Mouse (Mus musculus) forebrain, embryonic 13.5 days (tissue): Measurements from ENCODE around the gene Scrt2. TPM values are rescaled to one million over a fixed set of nuclear protein-coding genes. Genes with fewer than 3 reads are reported as not detected.
A peak's percentile ranks its signal among the peaks of the same experiment; 100 is the strongest.
"Not testable (repeated sequence)": the region's sequence is repeated elsewhere in the genome, so short reads cannot be mapped to it uniquely, and the experiment has no call there.

ENCODE experiments used
- ATAC-seq: fragments of 200-750 bp; cut with Nextera tagmentation; 2 replicates; pipeline ENCODE4 v1.8.0; 2017
- H3K27ac ChIP-seq: fragments of 300-500 bp; sonication (generic); 2 replicates; pipeline ENCODE4 v1.5.1; 2015; ENCODE audit warnings: inconsistent platforms, mild to moderate bottlenecking, moderate library complexity
- H3K27me3 ChIP-seq: fragments of 300-500 bp; sonication (generic); 2 replicates; pipeline ENCODE4 v1.6.1; 2015; ENCODE audit warnings: mild to moderate bottlenecking, inconsistent platforms
- H3K36me3 ChIP-seq: fragments of 300-500 bp; sonication (generic); 2 replicates; pipeline ENCODE4 v1.6.1; 2015; ENCODE audit warnings: mild to moderate bottlenecking, inconsistent platforms; ENCODE audit not compliant: poor library complexity, severe bottlenecking
- H3K4me1 ChIP-seq: fragments of 300-500 bp; sonication (generic); 2 replicates; pipeline ENCODE4 v1.6.1; 2015; ENCODE audit warnings: inconsistent platforms
- H3K4me2 ChIP-seq: fragments of 300-500 bp; sonication (generic); 2 replicates; pipeline ENCODE4 v1.6.1; 2015; ENCODE audit warnings: inconsistent platforms, mild to moderate bottlenecking, moderate library complexity
- H3K4me3 ChIP-seq: fragments of 300-500 bp; sonication (generic); 2 replicates; pipeline ENCODE4 v1.5.1; 2015; ENCODE audit warnings: mild to moderate bottlenecking, inconsistent platforms
- H3K9ac ChIP-seq: fragments of 300-500 bp; sonication (generic); 2 replicates; pipeline ENCODE4 v1.6.1; 2015; ENCODE audit warnings: mild to moderate bottlenecking, inconsistent platforms
- H3K9me3 ChIP-seq: fragments of 300-500 bp; sonication (generic); replicated peaks from 2 replicates; pipeline ENCODE4 v1.6.1; 2016; ENCODE audit warnings: inconsistent platforms
- WGBS: fragments of 180-500 bp; shearing (Covaris S2); methylation state at CpG from one replicate; pipeline ENCODE4 v1.1.7; 2015; 5-methylcytosine and 5-hydroxymethylcytosine counted together
- polyA plus RNA-seq: library from polyadenylated mRNA; unstranded; fragments of >200 nt; fragmentation: Nextera tagmentation; extraction: Ambion mirVana; gene quantifications from 2 replicates; pipeline ENCODE4 v1.2.1, GENCODE M21; 2015

The Scrt2 gene
- polyA plus RNA-seq, 1 experiment from 2014 or later = 19.9 TPM

DNA sequence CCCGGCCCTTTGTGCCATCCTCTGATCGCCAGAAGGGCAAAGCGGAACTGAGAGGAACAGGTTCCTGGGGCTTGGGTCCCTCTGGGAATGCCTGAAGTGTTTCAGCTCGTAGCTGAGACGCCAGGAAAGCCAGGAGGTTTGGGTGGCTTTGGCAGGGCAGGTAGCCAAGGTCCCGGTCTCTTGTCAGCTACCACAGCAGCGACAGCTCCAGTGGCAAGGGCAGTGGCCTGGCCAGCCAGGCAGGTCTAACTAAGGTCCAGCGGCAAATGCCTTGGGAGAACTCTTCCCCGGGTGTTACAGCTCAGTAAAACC, 24.1 kb upstream of the Scrt2 start:
- H3K36me3 ChIP-seq = no peaks in the 10 kb centered on the region
- no peaks in the 10 kb centered on the region for H3K9me3 ChIP-seq
- WGBS = 73% methylated on average over 9 of the region's 9 CpGs
- peaks cover 40% of the 10 kb centered on the region for H3K27me3 ChIP-seq
- ATAC-seq = no peak
- no peak overlapping the region for H3K9ac ChIP-seq
- H3K4me2 ChIP-seq = no peak overlapping the region
- H3K4me1 ChIP-seq = peaks cover 36% of the 10 kb centered on the region
- no peak overlapping the region for H3K27ac ChIP-seq
- H3K4me3 ChIP-seq = no peak overlapping the region

DNA sequence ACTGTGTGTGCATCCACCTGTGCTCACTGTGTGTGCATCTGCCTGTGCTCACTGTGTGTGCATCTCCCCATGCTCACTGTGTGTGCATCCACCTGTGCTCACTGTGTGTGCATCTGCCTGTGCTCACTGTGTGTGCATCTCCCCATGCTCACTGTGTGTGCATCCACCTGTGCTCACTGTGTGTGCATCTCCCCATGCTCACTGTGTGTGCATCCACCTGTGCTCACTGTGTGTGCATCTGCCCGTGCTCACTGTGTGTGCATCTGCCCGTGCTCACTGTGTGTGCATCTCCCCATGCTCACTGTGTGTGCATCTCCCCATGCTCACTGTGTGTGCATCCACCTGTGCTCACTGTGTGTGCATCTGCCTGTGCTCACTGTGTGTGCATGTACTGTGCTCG, 18.5 kb upstream of the Scrt2 start:
- H3K9me3 ChIP-seq, ATAC-seq: not testable (repeated sequence)

DNA sequence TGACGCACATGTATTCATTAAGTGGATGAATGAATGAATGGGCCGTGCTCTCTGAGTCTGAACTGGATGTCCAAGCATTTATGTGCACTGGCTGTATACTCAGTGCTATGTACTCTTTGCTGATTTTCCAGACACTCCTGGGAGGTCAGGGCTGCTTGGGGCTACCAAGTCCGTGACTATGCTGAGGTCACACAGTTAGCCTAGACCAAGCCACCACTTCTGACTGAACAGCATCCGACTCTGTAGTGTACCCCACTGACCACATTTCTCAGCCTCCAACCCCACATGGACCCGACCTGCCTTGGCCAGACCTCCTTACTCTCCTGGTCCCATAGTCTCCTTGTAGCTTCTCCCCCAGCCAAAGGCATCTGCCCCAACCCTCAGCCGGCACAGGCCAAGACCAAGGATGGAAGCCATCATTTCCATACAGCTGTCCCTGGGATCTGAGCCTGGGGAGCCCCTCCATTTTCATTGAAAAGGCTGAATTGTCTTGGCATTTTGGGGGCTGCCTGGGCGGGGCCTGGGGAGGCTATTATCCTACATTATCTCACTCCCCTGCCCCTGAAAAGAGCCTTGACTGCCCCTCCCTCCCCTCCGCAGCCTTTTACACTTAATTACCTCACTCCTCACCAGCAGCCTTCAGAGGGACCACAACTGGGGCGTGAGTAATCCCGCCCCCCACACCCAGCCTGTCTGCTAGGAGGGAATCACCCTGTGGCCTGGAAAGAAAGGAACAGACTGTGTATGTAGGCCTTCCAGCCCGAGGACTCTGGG, 12.5 kb upstream of the Scrt2 start:
- Histone ChIP-seq H3K4me2 (peak overlapping the region; percentile 22), H3K9ac (peak overlapping the region; percentile 28)

More for the DNA sequence above, 18.5 kb upstream of the Scrt2 start:
- H3K4me3 ChIP-seq, H3K9ac ChIP-seq, H3K36me3 ChIP-seq, H3K27me3 ChIP-seq, H3K27ac ChIP-seq, H3K4me2 ChIP-seq: not testable (repeated sequence)
- 88% methylated on average over 3 of the region's 3 CpGs for WGBS
- H3K4me1 ChIP-seq = peaks cover 12% of the 10 kb centered on the region

DNA sequence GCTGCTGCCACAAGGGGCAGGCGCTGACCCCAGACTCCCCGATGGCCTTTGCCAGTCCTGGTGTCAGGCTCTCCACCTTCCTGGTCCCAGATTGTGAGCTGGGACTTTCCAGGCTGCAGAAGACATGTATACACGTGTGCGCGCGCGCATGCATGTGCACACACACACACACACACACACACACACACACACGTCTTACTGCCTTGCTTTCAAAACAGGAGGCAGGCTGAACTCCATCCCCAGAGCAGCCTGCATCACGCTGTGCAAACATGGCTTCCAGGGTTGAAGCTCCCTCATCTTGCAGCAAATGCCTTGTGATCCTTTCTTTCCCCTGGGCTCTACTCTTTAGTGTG, 11.9 kb upstream of the Scrt2 start:
- no peaks in the 10 kb centered on the region for H3K27me3 ChIP-seq
- no peaks in the 10 kb centered on the region for H3K36me3 ChIP-seq
- peak overlapping the region; percentile 28; the same call in 1 of the 2 replicates for H3K9ac ChIP-seq
- 23% methylated on average over 9 of the region's 9 CpGs for WGBS
- H3K9me3 ChIP-seq = no peaks in the 10 kb centered on the region
- H3K4me1 ChIP-seq = peaks cover 21% of the 10 kb centered on the region
- peak; percentile 59 for ATAC-seq
- peak overlapping the region; percentile 22; the same call in 1 of the 2 replicates for H3K4me2 ChIP-seq
- H3K4me3 ChIP-seq = no peak overlapping the region
- H3K27ac ChIP-seq = peak overlapping the region; percentile 90

More for the DNA sequence above, 12.5 kb upstream of the Scrt2 start:
- peaks cover 21% of the 10 kb centered on the region for H3K4me1 ChIP-seq
- no peaks in the 10 kb centered on the region for H3K9me3 ChIP-seq
- 12% methylated on average over 11 of the region's 11 CpGs for WGBS
- no peaks in the 10 kb centered on the region for H3K27me3 ChIP-seq
- ATAC-seq = peak; percentile 96
- no peak overlapping the region for H3K4me3 ChIP-seq
- H3K36me3 ChIP-seq = no peaks in the 10 kb centered on the region
- H3K27ac ChIP-seq = peak overlapping the region; percentile 90

DNA sequence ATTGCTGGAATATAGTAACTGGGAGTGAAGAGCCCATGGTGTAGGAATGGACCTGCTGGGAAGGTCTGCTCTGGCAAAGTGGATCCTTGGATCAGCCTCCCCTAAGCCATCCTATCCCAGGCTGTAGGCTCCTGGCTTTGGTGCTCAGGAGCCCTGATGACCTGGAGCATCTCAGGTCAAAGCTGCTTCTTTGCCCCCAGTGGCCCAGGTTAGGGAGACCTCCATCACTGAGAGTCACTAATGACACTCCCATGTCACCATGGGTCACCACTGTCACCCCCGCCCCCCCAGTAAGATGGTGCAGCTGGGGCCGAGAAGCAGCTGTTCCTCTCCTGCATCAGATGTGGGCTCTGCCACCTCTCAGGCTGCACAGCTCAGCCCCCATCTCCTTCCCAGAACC, 11.4 kb upstream of the Scrt2 start:
- Histone ChIP-seq H3K4me1 (peaks cover 21% of the 10 kb centered on the region), H3K36me3 (no peaks in the 10 kb centered on the region)

DNA sequence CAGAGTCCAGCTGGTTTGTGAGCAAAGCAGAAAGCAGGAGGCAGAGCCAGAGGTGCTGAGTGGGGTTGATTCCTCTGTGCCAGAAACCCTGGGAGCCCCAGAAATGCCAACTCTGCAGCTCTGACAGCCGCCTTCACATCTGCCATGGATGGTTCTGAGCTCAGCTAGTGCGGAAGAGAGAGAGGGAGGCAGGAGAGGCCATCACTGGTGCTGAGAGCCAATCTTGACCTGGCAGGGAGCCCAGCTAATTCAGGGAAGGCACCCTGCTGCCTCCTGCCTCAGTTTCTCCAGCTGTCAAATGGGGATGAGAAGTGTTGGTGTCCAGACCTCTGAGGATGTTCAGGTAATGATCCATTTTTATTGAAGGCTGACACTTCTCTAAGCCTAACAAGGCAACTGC, 6.8 kb upstream of the Scrt2 start:
- no peak overlapping the region for H3K4me2 ChIP-seq
- H3K9me3 ChIP-seq = no peaks in the 10 kb centered on the region
- no peak overlapping the region for H3K9ac ChIP-seq
- H3K4me3 ChIP-seq = no peak overlapping the region
- no peaks in the 10 kb centered on the region for H3K36me3 ChIP-seq
- 84% methylated on average over 2 of the region's 2 CpGs for WGBS
- H3K27me3 ChIP-seq = peaks cover 14% of the 10 kb centered on the region; the same call in 1 of the 2 replicates
- ATAC-seq = no peak
- H3K27ac ChIP-seq = no peak overlapping the region
- peaks cover 29% of the 10 kb centered on the region for H3K4me1 ChIP-seq

More for the DNA sequence above, 11.4 kb upstream of the Scrt2 start:
- ATAC-seq = no peak
- no peak overlapping the region for H3K9ac ChIP-seq
- H3K4me2 ChIP-seq = no peak overlapping the region
- H3K4me3 ChIP-seq = no peak overlapping the region
- no peaks in the 10 kb centered on the region for H3K9me3 ChIP-seq
- no peaks in the 10 kb centered on the region for H3K27me3 ChIP-seq
- 71% methylated on average over 2 of the region's 2 CpGs for WGBS
- peak overlapping the region; percentile 90 for H3K27ac ChIP-seq

DNA sequence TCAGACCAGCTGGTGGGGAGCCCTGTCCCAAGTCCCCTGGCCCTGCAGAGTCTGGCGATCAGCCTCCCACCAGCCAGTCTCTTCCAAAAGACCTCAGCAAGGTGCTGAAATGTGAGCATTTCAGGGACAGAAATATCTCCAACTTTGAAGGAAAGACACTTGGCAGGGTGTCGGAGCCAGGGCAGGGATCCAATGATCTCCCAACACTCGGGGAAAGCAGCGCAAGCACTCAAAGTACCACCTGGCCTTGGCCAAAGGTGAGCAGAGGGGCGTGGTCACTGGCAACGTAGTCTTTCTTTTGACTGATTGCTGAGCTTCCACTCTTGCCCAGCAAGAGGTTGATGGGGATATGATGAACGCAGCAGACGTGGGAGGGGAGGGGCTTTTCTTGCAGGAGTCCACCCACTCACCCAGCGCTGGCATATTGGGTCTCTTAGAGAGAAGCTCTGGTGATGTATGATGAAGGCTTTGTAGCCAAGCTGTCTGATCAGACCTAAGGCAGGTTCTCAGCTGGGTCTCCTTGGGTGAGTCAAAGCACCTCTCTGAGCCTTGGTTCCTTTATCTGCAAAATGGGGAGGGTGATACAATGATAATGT, 5.9 kb upstream of the Scrt2 start:
- Histone ChIP-seq H3K27ac (no peak overlapping the region), H3K4me3 (no peak overlapping the region), H3K9me3 (no peaks in the 10 kb centered on the region), H3K4me2 (no peak overlapping the region), H3K36me3 (no peaks in the 10 kb centered on the region), H3K27me3 (peaks cover 15% of the 10 kb centered on the region; the same call in 1 of the 2 replicates), H3K9ac (no peak overlapping the region), H3K4me1 (peaks cover 28% of the 10 kb centered on the region)
- WGBS = 64% methylated on average over 9 of the region's 9 CpGs
- ATAC-seq = no peak

DNA sequence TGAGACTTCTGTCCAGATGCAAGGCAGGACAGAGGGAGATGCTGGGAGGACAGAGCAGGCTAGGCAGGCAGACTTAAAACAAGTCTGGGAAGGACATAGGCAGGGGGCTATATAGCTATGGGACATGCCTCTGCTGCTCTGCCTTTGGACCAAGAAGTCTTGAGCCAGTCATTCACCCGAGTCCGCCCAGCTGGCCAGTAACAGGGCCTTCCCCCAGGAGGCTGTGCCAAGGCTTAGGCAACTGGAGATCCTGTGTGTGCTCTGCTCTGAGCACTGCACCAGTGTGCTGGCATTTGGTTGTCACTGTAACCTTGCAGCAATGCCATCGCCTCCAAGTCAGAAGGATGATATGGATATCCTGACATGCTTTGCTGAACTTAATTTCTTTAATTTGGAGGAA, 4.0 kb upstream of the Scrt2 start:
- no peak for ATAC-seq
- 64% methylated on average over 3 of the region's 3 CpGs for WGBS

DNA sequence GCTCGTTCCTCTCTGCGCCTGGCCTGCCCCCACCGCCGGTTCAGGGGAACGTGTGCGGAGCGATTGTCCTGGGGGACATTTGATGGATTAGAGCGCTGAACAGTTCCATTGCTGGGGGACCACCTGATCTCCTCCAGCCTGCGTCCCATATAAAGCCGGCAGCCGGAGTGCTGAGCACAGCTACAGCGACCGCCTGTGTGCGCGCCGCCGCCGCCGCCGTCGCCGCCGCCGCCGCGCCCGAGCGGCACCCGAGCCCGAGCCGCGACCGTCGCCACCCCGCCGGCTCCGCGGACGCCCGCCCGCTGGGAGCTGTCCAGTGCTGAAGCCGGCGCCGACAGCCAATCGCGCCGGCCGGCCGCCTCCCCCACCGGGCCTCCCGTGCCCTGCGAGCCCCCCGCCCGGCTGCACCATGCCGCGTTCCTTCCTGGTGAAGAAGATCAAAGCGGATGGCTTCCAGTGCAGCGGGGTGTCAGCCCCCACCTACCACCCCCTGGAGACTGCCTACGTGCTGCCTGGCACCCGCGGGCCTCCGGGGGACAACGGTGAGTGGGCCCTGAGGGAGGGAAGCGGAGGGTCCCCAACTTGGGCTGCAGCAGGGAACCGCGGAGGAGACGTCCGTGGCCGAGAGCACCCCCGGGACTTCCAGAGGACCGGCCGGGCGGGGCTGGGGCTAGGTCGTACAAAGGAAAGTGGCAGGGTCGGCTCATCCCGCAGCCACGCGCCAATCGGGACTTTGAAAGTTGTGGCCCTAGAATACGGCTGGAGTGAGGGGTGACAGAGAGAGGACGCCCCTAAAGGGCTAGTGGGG, 516 bp downstream of the Scrt2 start:
- WGBS = under 1% methylated on average over 77 of the region's 81 CpGs
- peak overlapping the region; percentile 99 for H3K9ac ChIP-seq
- peak overlapping the region; percentile 98 for H3K27ac ChIP-seq
- peak overlapping the region; percentile 90 for H3K4me2 ChIP-seq
- H3K9me3 ChIP-seq = no peaks in the 10 kb centered on the region
- ATAC-seq = peak; percentile 72
- peak overlapping the region; percentile 89 for H3K4me3 ChIP-seq
- peaks cover 9% of the 10 kb centered on the region; the same call in 1 of the 2 replicates for H3K36me3 ChIP-seq
- peaks cover 73% of the 10 kb centered on the region for H3K4me1 ChIP-seq
- H3K27me3 ChIP-seq = peaks cover 15% of the 10 kb centered on the region; the same call in 1 of the 2 replicates

More for the DNA sequence above, 4.0 kb upstream of the Scrt2 start:
- Histone ChIP-seq H3K4me2 (no peak overlapping the region), H3K4me3 (no peak overlapping the region), H3K27me3 (peaks cover 15% of the 10 kb centered on the region; the same call in 1 of the 2 replicates), H3K9ac (peak overlapping the region; percentile 26; the same call in 1 of the 2 replicates), H3K9me3 (no peaks in the 10 kb centered on the region), H3K27ac (no peak overlapping the region), H3K4me1 (peaks cover 36% of the 10 kb centered on the region), H3K36me3 (no peaks in the 10 kb centered on the region)

DNA sequence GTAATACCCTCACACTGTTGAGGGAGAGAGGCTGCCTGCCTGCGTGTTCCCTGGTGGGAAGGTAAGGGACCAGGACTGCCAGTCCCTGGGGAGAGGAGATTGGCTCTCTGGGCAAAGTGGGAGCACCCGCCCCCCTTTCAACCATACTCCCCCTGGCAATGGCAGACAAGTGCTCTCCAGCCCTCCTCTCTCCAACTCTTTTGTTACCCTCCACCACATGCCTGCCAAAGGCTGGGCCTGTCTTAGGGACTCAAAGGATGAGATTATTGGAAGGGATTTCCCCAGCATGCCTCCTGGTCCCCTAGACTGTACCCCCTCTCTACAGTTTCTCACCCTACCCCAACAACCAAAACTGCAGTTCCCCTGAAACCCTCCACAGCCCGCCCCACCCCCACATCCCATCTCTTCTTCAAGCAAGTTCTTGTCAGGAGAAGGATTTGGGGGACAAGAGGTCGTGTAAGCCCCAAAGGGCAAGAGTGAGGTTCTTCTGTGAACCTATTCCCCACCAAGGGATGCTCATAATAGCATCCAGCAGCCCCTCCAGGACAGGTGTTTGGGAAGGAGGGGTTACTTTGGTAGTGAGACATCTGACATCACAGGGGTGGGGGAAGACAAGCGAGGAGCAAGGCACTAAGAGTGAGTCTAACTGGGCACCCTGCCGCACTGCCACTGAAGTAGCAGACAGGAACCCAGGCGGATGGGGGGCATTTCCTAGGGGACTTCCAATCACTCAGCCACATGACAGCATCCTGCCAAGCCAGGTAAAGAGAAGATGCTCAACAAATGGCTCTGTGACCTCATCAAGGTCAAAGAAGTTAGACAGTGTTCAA, 1.3 kb downstream of the Scrt2 start:
- 22% methylated on average over 7 of the region's 7 CpGs for WGBS
- H3K36me3 ChIP-seq = peaks cover 9% of the 10 kb centered on the region
- peak overlapping the region; percentile 99 for H3K9ac ChIP-seq
- H3K27ac ChIP-seq = peak overlapping the region; percentile 98
- H3K4me2 ChIP-seq = peak overlapping the region; percentile 90
- ATAC-seq = peak; percentile 37
- H3K4me3 ChIP-seq = peak overlapping the region; percentile 89
- H3K4me1 ChIP-seq = peaks cover 78% of the 10 kb centered on the region
- no peaks in the 10 kb centered on the region for H3K9me3 ChIP-seq
- H3K27me3 ChIP-seq = peaks cover 11% of the 10 kb centered on the region; the same call in 1 of the 2 replicates

DNA sequence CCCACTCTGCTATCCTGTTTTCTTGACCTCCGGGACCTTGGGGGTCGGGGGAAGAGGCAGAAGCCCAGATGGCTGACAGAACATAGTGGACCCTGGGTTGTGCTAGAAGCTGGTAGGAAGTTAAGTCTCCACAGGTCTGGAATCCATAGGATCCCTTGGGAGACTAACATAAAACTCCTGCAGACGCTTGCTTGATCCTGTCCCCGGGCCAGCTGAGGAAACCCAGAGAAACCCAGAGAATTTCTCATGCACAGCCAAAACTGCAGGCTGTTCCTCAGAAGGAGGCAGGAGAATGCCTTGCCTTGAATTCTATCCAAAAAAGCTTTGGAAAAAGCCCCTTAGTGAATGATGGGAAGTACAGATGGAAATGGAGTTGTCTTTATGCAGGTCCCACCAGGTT, 2.1 kb downstream of the Scrt2 start:
- WGBS = 70% methylated on average over 4 of the region's 4 CpGs
- Histone ChIP-seq H3K4me1 (peaks cover 86% of the 10 kb centered on the region), H3K4me3 (peak overlapping the region; percentile 89), H3K36me3 (peaks cover 17% of the 10 kb centered on the region), H3K9ac (peak overlapping the region; percentile 99), H3K27ac (peak overlapping the region; percentile 67), H3K27me3 (peaks cover 5% of the 10 kb centered on the region; the same call in 1 of the 2 replicates), H3K9me3 (no peaks in the 10 kb centered on the region), H3K4me2 (peak overlapping the region; percentile 90)
- ATAC-seq = no peak
